Mouse (Mus musculus) CH12.LX (cell line): ENCODE measurements around the gene Nsmce1.

ENCODE experiments used
- CHD2 ChIP-seq: IDR thresholded peaks from 2 replicates; pipeline ENCODE4 v1.6.1; 2011; ENCODE audit warnings: low read length, improper control_type of control experiment
- CTCF ChIP-seq, 2 experiments: IDR thresholded peaks in 1 of 2; conservative IDR thresholded peaks in 1 of 2; 2 replicates each; pipeline ENCODE4 v1.5.1; 2011 to 2012; ENCODE audit warnings: low read depth in 2 of 2, low read length in 2 of 2, improper control_type of control experiment in 1 of 2, inconsistent platforms in 1 of 2, mild to moderate bottlenecking in 1 of 2, moderate library complexity in 1 of 2
- KAT2A ChIP-seq: IDR thresholded peaks from 2 replicates; pipeline ENCODE4 v1.6.1; 2012; ENCODE audit warnings: low read length, improper control_type of control experiment, inconsistent platforms; ENCODE audit not compliant: insufficient replicate concordance
- MAX ChIP-seq: IDR thresholded peaks from 2 replicates; pipeline ENCODE4 v1.6.1; 2011; ENCODE audit warnings: low read length, improper control_type of control experiment
- USF1 ChIP-seq: IDR thresholded peaks from 2 replicates; pipeline ENCODE4 v1.6.1; 2014; ENCODE audit warnings: low read depth, mild to moderate bottlenecking, inconsistent platforms, low read length, improper control_type of control experiment

- TF ChIP-seq CHD2 (no peak), USF1 (no peak), MAX (no peak), CTCF (conservative IDR thresholded peaks at IDR 0.05 in 1 of 2, IDR thresholded peaks at IDR 0.05 in 1 of 2; ENCODE audit: low read depth in 2 of 2, low read length in 2 of 2) (no peak), KAT2A (no peak)
Measured at GRCm38 (mm10) chr7:125519715-125520114, 28.3 kb upstream of the Nsmce1 start.
